ENCODE assay signal across 11 mouse cellular contexts in the genomic region with DNA sequence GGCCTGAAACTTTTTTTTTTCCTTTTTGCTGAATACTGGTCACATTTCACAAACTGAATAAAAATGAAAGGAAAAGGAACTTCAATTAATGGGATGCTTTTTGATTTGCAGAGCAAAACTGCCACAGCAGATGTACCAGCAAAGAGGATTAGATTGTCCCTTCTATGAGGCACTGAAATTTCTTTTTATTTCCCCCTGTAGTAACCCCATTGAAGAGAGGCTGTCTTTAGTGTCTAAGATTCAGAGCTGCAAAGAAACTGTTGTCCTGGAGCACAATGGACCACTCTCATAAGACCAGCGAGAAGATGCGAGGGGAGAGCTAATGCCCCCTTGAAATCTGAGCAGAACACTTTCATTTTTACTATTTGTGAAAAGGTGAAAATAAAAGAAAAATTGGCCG.
A peak's percentile ranks its signal among the peaks of the same experiment; 100 is the strongest.
DNase-seq lines count a peak whose midpoint lies in the region; ATAC-seq and TF ChIP-seq lines count a peak whose summit lies in the region.
"Had no signal": no experiment of that assay in that cellular context is flagged by ENCODE, and none has a peak within 500 bp of the region (broad histone marks: within the 10 kb centered on the region; RNA-seq: fewer than 3 reads in every experiment).

No protein-coding gene starts in this region.

- no peak overlapping the region for H3K27ac ChIP-seq in embryonic facial prominence, embryonic 14.5 days (replicated peaks; ENCODE audit: low read depth, low read length)
- H3K27ac ChIP-seq in hindbrain, embryonic 12.5 days, result peak overlapping the region; percentile 85
- peak overlapping the region; percentile 83 for H3K27ac ChIP-seq in midbrain, embryonic 15.5 days

- H3K36me3 ChIP-seq in embryonic facial prominence, embryonic 14.5 days (ENCODE audit: control insufficient read depth, insufficient read depth, low read length), result no peaks in the 10 kb centered on the region
- H3K36me3 ChIP-seq in hindbrain, embryonic 12.5 days, result no peaks in the 10 kb centered on the region
- no peaks in the 10 kb centered on the region for H3K36me3 ChIP-seq in midbrain, embryonic 15.5 days (replicated peaks)

- H3K4me3 ChIP-seq in embryonic facial prominence, embryonic 14.5 days (ENCODE audit: low read depth, low read length), result no peak overlapping the region
- peak overlapping the region; percentile 5; the same call in 1 of the 2 replicates for H3K4me3 ChIP-seq in hindbrain, embryonic 12.5 days
- no peak overlapping the region for H3K4me3 ChIP-seq in midbrain, embryonic 15.5 days
- no peak overlapping the region for H3K4me3 ChIP-seq in lung, adult 2 months (replicated peaks; ENCODE audit: extremely low read depth, low read depth, low read length)

- peak; percentile 31 for DNase-seq in embryo, embryonic 11 days
- DNase-seq in embryo, embryonic 9.5 days (ENCODE audit: extremely low spot score), result no peak
- no peak for DNase-seq in embryonic facial prominence, embryonic 14.5 days (ENCODE audit: low spot score)
- DNase-seq in lung, postnatal 4 days, result no peak
- DNase-seq in lung, adult 2 months, result no peak
- DNase-seq in thymus, adult 18-20 months, result no peak
- DNase-seq: lung, postnatal 14 days; thymus, postnatal 14 days had no signal

- H3K9me3 ChIP-seq in embryonic facial prominence, embryonic 14.5 days (ENCODE audit: control insufficient read depth, low read length), result no peaks in the 10 kb centered on the region
- no peaks in the 10 kb centered on the region for H3K9me3 ChIP-seq in hindbrain, embryonic 12.5 days (replicated peaks)
- no peaks in the 10 kb centered on the region for H3K9me3 ChIP-seq in midbrain, embryonic 15.5 days

- H3K4me2 ChIP-seq in embryonic facial prominence, embryonic 14.5 days (ENCODE audit: low read depth, low read length), result peak overlapping the region; percentile 29; the same call in 1 of the 2 replicates
- H3K4me2 ChIP-seq in hindbrain, embryonic 12.5 days (replicated peaks), result peak overlapping the region; percentile 42
- peak overlapping the region; percentile 39 for H3K4me2 ChIP-seq in midbrain, embryonic 15.5 days
- H3K4me2 ChIP-seq: liver, embryonic 11.5 days had no signal

- TF ChIP-seq CTCF in lung, adult 2 months (IDR thresholded peaks at IDR 0.05; ENCODE audit: insufficient read depth, low read length), result no peak

- 55% methylated on average over 3 of the region's 3 CpGs for WGBS in embryonic facial prominence, embryonic 14.5 days
- 38% methylated on average over 3 of the region's 3 CpGs for WGBS in hindbrain, embryonic 12.5 days
- WGBS in midbrain, embryonic 15.5 days, result 11% methylated on average over 3 of the region's 3 CpGs
- WGBS in lung, adult 2 months, result 85% methylated on average over 3 of the region's 3 CpGs

- no peak for ATAC-seq in embryonic facial prominence, embryonic 14.5 days (ENCODE audit: low read depth)
- peak; percentile 68 for ATAC-seq in hindbrain, embryonic 12.5 days (ENCODE audit: low FRiP score)
- peak; percentile 73 for ATAC-seq in midbrain, embryonic 15.5 days (replicated peaks)

- no peak for TF ChIP-seq POLR2A in lung, adult 2 months (IDR thresholded peaks at IDR 0.05; ENCODE audit: borderline replicate concordance, extremely low read depth, low read depth, low read length)

- 0 out of 2 replicates have a peak overlapping the region, but pooled peaks have one; percentile 10 for H3K9ac ChIP-seq in embryonic facial prominence, embryonic 14.5 days (ENCODE audit: low read depth, low read length)
- peak overlapping the region; percentile 25; the same call in 1 of the 2 replicates for H3K9ac ChIP-seq in hindbrain, embryonic 12.5 days
- peak overlapping the region; percentile 31; the same call in 1 of the 2 replicates for H3K9ac ChIP-seq in midbrain, embryonic 15.5 days

- H3K4me1 ChIP-seq in embryonic facial prominence, embryonic 14.5 days (ENCODE audit: control insufficient read depth, insufficient read depth, low read length), result peaks cover 12% of the 10 kb centered on the region
- peaks cover 17% of the 10 kb centered on the region for H3K4me1 ChIP-seq in hindbrain, embryonic 12.5 days
- peaks cover 25% of the 10 kb centered on the region for H3K4me1 ChIP-seq in midbrain, embryonic 15.5 days
- no peaks in the 10 kb centered on the region for H3K4me1 ChIP-seq in lung, adult 2 months (ENCODE audit: control insufficient read depth, insufficient read depth, low read length)

- no peaks in the 10 kb centered on the region for H3K27me3 ChIP-seq in embryonic facial prominence, embryonic 14.5 days (replicated peaks; ENCODE audit: control insufficient read depth, insufficient read depth, low read length)
- H3K27me3 ChIP-seq in hindbrain, embryonic 12.5 days, result no peaks in the 10 kb centered on the region
- no peaks in the 10 kb centered on the region for H3K27me3 ChIP-seq in midbrain, embryonic 15.5 days (replicated peaks)
